ENCODE assay signal across 12 mouse cellular contexts in genomic region chr1:82795702-82796443, GRCm38 (mm10). TPM values are rescaled to one million over a fixed set of nuclear protein-coding genes. Genes with fewer than 3 reads are reported as not detected.
DNase-seq lines count a peak whose midpoint lies in the region; ATAC-seq and TF ChIP-seq lines count a peak whose summit lies in the region.
"Had no signal": no experiment of that assay in that cellular context is flagged by ENCODE, and none has a peak within 500 bp of the region (broad histone marks: within the 10 kb centered on the region; RNA-seq: fewer than 3 reads in every experiment).

No protein-coding gene starts in this region.

- no peak for TF ChIP-seq POLR2A in bone marrow macrophage, adult 2 months (IDR thresholded peaks at IDR 0.05; ENCODE audit: borderline replicate concordance, low read depth, low read length)

- WGBS in heart, embryonic 12.5 days = 37% methylated on average over 18 of the region's 18 CpGs

- DNase-seq in heart, postnatal 36 days = no peak
- DNase-seq in 3134 (ENCODE audit: extremely low read depth, insufficient read length, low spot score) = peak; percentile 64
- DNase-seq in lung, postnatal 10 days = peak; percentile 61
- no peak for DNase-seq in thymus, postnatal 4 days
- DNase-seq in right cerebral cortex, adult 18-20 months = no peak
- DNase-seq in Muller cell, postnatal 12 days (ENCODE audit: inconsistent ontology term) = no peak
- DNase-seq: cerebellum, adult 11 months had no signal

- no peaks in the 10 kb centered on the region for H3K36me3 ChIP-seq in heart, embryonic 12.5 days
- H3K36me3 ChIP-seq: G1E had no signal

- H3K4me2 ChIP-seq in heart, embryonic 12.5 days = no peak overlapping the region

- H3K27ac ChIP-seq in heart, embryonic 12.5 days (ENCODE audit: poor library complexity, severe bottlenecking) = peak overlapping the region; percentile 36
- H3K27ac ChIP-seq in bone marrow macrophage, adult 2 months (ENCODE audit: insufficient read depth, low read depth, low read length) = peak overlapping the region; percentile 55

- no peaks in the 10 kb centered on the region for H3K27me3 ChIP-seq in heart, embryonic 12.5 days (replicated peaks)

- peak; percentile 27; the same call in 1 of the 2 replicates for ATAC-seq in heart, embryonic 12.5 days (ENCODE audit: insufficient number of reproducible peaks, low FRiP score)

- intact Hi-C loops in heart, postnatal 36 days (cut with DNase I) = no loop called here

- H3K9me3 ChIP-seq in heart, embryonic 12.5 days (replicated peaks) = no peaks in the 10 kb centered on the region
- H3K9me3 ChIP-seq: G1E had no signal

- TF ChIP-seq CTCF in bone marrow macrophage, adult 2 months (IDR thresholded peaks at IDR 0.05; ENCODE audit: low read depth, low read length) = no peak

- H3K9ac ChIP-seq in heart, embryonic 12.5 days = no peak overlapping the region

- H3K4me1 ChIP-seq in heart, embryonic 12.5 days (replicated peaks) = peaks cover 10% of the 10 kb centered on the region; the same call in 1 of the 2 replicates
- H3K4me1 ChIP-seq in bone marrow macrophage, adult 2 months (ENCODE audit: control insufficient read depth, insufficient read depth, low read length) = peaks cover 64% of the 10 kb centered on the region

- no peak overlapping the region for H3K4me3 ChIP-seq in heart, embryonic 12.5 days
- H3K4me3 ChIP-seq in bone marrow macrophage, adult 2 months (ENCODE audit: insufficient read depth, low read length) = no peak overlapping the region

RNA-seq across cellular contexts. Expression of gene Gm47791, which starts 24.8 kb away (rescaled TPM):
- polyA plus RNA-seq in heart, embryonic 12.5 days (2016; fragmentation: Nextera tagmentation; extraction: Ambion mirVana) = not detected in 2 replicates
- not detected for total RNA-seq in heart, postnatal 36 days (2021)
- not detected in 2 replicates for polyA plus RNA-seq in bone marrow macrophage, adult 2 months (2012; ENCODE audit: insufficient read depth, insufficient read length, missing spikeins)
- total RNA-seq: G1E; layer of hippocampus, adult 8-10 months had no signal
- polyA plus RNA-seq: G1E; stomach, embryonic 14.5 days had no signal

RNA-seq across cellular contexts. Expression of gene Tm4sf20, which starts 27.6 kb away (rescaled TPM):
- 0.17 TPM in 1 of 2 replicates, not detected in the other for polyA plus RNA-seq in heart, embryonic 12.5 days (2016; fragmentation: Nextera tagmentation; extraction: Ambion mirVana)
- not detected for total RNA-seq in heart, postnatal 36 days (2021)
- polyA plus RNA-seq in bone marrow macrophage, adult 2 months (2012; ENCODE audit: insufficient read depth, insufficient read length, missing spikeins) = not detected in 2 replicates
- total RNA-seq: G1E; layer of hippocampus, adult 8-10 months had no signal
- polyA plus RNA-seq: G1E had no signal

RNA-seq across cellular contexts. Expression of gene Agfg1, which starts 43.4 kb away (rescaled TPM):
- 46.4 and 47.0 TPM in 2 replicates for polyA plus RNA-seq in heart, embryonic 12.5 days (2016; fragmentation: Nextera tagmentation; extraction: Ambion mirVana)
- total RNA-seq in heart, postnatal 36 days (2021) = 10 to 100 TPM; 29.7 to 29.8 TPM
- 31.8 and 38.3 TPM in 2 replicates for polyA plus RNA-seq in bone marrow macrophage, adult 2 months (2012; ENCODE audit: insufficient read depth, insufficient read length, missing spikeins)

Comparison
In these comparisons a context has a peak if more than half of its experiments do, and no peak if none do; other contexts are left out.
1. DNase-seq: peak in 3134 (single experiment) and lung, postnatal 10 days (single experiment); none in heart, postnatal 36 days (0 of 2), thymus, postnatal 4 days (single experiment), right cerebral cortex, adult 18-20 months (single experiment) and Muller cell, postnatal 12 days (single experiment).